Comparison of ENCODE assay signal across 7 mouse cellular contexts in genomic region chr10:122096980-122097844, GRCm38 (mm10). TPM values are rescaled to one million over a fixed set of nuclear protein-coding genes. Genes with fewer than 3 reads are reported as not detected.
DNase-seq lines count a peak whose midpoint lies in the region; ATAC-seq lines count a peak whose summit lies in the region.

Gene Rxylt1, minus strand, starts transcription at chr10:122097371.

- H3K9ac ChIP-seq in intestine, embryonic 16.5 days (ENCODE audit: low read depth, low read length), result peak within 1 kb of the TSS; percentile 93
- peak within 1 kb of the TSS; percentile 82 for H3K9ac ChIP-seq in midbrain, embryonic 11.5 days (ENCODE audit: low read length)

- intact Hi-C loops in left cerebral cortex, postnatal 36 days (cut with DNase I), result loop anchor here (10.0 kb wide), 1 partner anchor 578 kb away; the partner anchor contains the start of gene Ppm1h

- peak within 1 kb of the TSS; percentile 97 for H3K27ac ChIP-seq in intestine, embryonic 16.5 days (ENCODE audit: low read length)
- peak within 1 kb of the TSS; percentile 74 for H3K27ac ChIP-seq in midbrain, embryonic 11.5 days (ENCODE audit: low read depth, low read length)

- no peaks in the 10 kb centered on the region for H3K27me3 ChIP-seq in intestine, embryonic 16.5 days (replicated peaks; ENCODE audit: control insufficient read depth, insufficient read depth, low read length)
- H3K27me3 ChIP-seq in midbrain, embryonic 11.5 days (ENCODE audit: control insufficient read depth, insufficient read depth, low read length), result no peaks in the 10 kb centered on the region

- peak within 1 kb of the TSS; percentile 80 for H3K4me3 ChIP-seq in intestine, embryonic 16.5 days (ENCODE audit: low read length)
- peak within 1 kb of the TSS; percentile 71 for H3K4me3 ChIP-seq in midbrain, embryonic 11.5 days (ENCODE audit: low read depth, low read length)

- no peaks in the 10 kb centered on the region for H3K36me3 ChIP-seq in intestine, embryonic 16.5 days (ENCODE audit: control insufficient read depth, insufficient read depth, low read length)
- no peaks in the 10 kb centered on the region for H3K36me3 ChIP-seq in midbrain, embryonic 11.5 days (ENCODE audit: control insufficient read depth, insufficient read depth, low read length)

- peak; percentile 98 for ATAC-seq in intestine, embryonic 16.5 days
- peak; percentile 98 for ATAC-seq in midbrain, embryonic 11.5 days (ENCODE audit: low FRiP score)

- H3K4me2 ChIP-seq in intestine, embryonic 16.5 days (ENCODE audit: low read depth, low read length), result peak within 1 kb of the TSS; percentile 78
- H3K4me2 ChIP-seq in midbrain, embryonic 11.5 days, result peak within 1 kb of the TSS; percentile 83

- H3K9me3 ChIP-seq in intestine, embryonic 16.5 days (ENCODE audit: control insufficient read depth, low read length), result no peaks in the 10 kb centered on the region
- H3K9me3 ChIP-seq in midbrain, embryonic 11.5 days (ENCODE audit: control insufficient read depth, low read length), result no peaks in the 10 kb centered on the region

- peak; percentile 98 for DNase-seq in adrenal gland, adult 8-10 months
- peak; percentile 98 for DNase-seq in embryo, embryonic 9.5 days (ENCODE audit: extremely low spot score)
- peak; percentile 82 to 94 for DNase-seq in gastrocnemius, postnatal 4 days (ENCODE audit: low spot score in 2 of 2)
- DNase-seq in left cerebral cortex, postnatal 36 days (ENCODE audit: low spot score in 2 of 2), result peak; percentile 90 to 92
- peak; percentile 98 for DNase-seq in midbrain, embryonic 11.5 days (ENCODE audit: low spot score, missing footprints)
- peak; percentile 96 for DNase-seq in skeletal muscle tissue, adult 2 months (ENCODE audit: low read depth, low spot score)

- WGBS in intestine, embryonic 16.5 days, result 1% methylated on average over 41 of the region's 48 CpGs
- WGBS in midbrain, embryonic 11.5 days, result under 1% methylated on average over 43 of the region's 48 CpGs

- peaks cover 5% of the 10 kb centered on the region for H3K4me1 ChIP-seq in intestine, embryonic 16.5 days (ENCODE audit: control insufficient read depth, insufficient read depth, low read length)
- peaks cover 3% of the 10 kb centered on the region; the same call in 1 of the 2 replicates for H3K4me1 ChIP-seq in midbrain, embryonic 11.5 days (ENCODE audit: control insufficient read depth, insufficient read depth, low read length)

RNA-seq across cellular contexts. Expression of gene Rxylt1, which starts in this region (rescaled TPM):
- total RNA-seq in adrenal gland, adult 8-10 months (2022), result 10 to 100 TPM; 36.7 to 50.4 (median 48.6) TPM
- total RNA-seq in gastrocnemius, postnatal 4 days (2021), result 10 to 100 TPM; 43.1 to 49.7 TPM
- 43.8 and 49.5 TPM in 2 replicates for polyA plus RNA-seq in intestine, embryonic 16.5 days (2015; fragmentation: Nextera tagmentation; extraction: Ambion mirVana)
- total RNA-seq in left cerebral cortex, postnatal 36 days (2021), result 10 to 100 TPM; 40.9 to 46.5 TPM
- 35.2 and 42.0 TPM in 2 replicates for polyA plus RNA-seq in midbrain, embryonic 11.5 days (2014; fragmentation: Nextera tagmentation; extraction: Ambion mirVana)

Comparison
In these comparisons a context has a peak if more than half of its experiments do, and no peak if none do; other contexts are left out.
1. Peak in every context shown above with its lines: DNase-seq, ATAC-seq, H3K4me3 ChIP-seq and H3K27ac ChIP-seq.